Mouse (Mus musculus) heart, postnatal 10 days (tissue): ENCODE measurements around the gene Tmem161a. TPM values are rescaled to one million over a fixed set of nuclear protein-coding genes. Genes with fewer than 3 reads are reported as not detected.
"Not testable (repeated sequence)": the region's sequence is repeated elsewhere in the genome, so short reads cannot be mapped to it uniquely, and the experiment has no call there.

Experiments
- DNase-seq, 2 experiments: peaks; one replicate each; pipeline ENCODE4 v3.0.0; 2021
- intact Hi-C: fragments of 180-260 bp; cut with DNase I; formaldehyde crosslinking; loops from one replicate; pipeline ENCODE4 v1.15.1; 2025
- total RNA-seq, 2 experiments: library from RNA; stranded (reverse); gene quantifications; 2 replicates each; pipeline ENCODE4 v1.2.3; 2021

The Tmem161a gene
- total RNA-seq, 2 experiments from 2014 or later, result 88.3 to 103 TPM

- intact Hi-C loops, result loop anchor here (2.0 kb wide), 1 partner anchor 21 kb away; no protein-coding TSS in a partner anchor
- no peak for DNase-seq
These were observed 29.3 kb downstream of the Tmem161a start for GRCm38 (mm10) chr8:70201417-70201816.

DNA sequence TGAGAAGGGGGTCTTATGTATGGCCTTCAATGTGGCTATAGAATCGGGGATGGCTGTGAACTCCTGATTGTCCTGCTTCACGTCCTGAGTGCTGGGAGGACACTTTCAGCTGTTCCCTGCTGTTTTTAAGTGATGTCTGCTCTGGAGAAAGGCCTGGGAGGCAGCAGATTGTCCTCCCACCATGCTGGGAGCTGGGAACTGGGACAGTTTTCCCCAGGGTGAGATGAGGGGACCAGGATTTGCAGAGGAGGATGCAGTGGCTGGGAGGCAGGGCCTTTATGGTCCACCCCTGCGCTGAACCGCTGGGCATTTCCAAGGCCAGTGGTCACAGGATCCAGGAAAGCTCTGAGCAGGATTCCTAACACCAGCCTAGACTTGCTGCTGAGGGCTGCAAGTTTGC lies 30.9 kb downstream of the Tmem161a start:
- DNase-seq, result no peak
- intact Hi-C loops, result no loop called here

- intact Hi-C loops, result loop anchor here (5.0 kb wide), 1 partner anchor 32 kb away; the partner anchor contains the start of gene Tmem161a
- no peak for DNase-seq
These were observed 32.6 kb downstream of the Tmem161a start for GRCm38 (mm10) chr8:70204757-70205156.

GRCm38 (mm10) chr8:70208130-70208529 lies 36.0 kb downstream of the Tmem161a start:
- intact Hi-C loops, result loop anchor here (5.0 kb wide), 1 partner anchor 36 kb away; the partner anchor contains the start of gene Tmem161a
- no peak for DNase-seq

DNA sequence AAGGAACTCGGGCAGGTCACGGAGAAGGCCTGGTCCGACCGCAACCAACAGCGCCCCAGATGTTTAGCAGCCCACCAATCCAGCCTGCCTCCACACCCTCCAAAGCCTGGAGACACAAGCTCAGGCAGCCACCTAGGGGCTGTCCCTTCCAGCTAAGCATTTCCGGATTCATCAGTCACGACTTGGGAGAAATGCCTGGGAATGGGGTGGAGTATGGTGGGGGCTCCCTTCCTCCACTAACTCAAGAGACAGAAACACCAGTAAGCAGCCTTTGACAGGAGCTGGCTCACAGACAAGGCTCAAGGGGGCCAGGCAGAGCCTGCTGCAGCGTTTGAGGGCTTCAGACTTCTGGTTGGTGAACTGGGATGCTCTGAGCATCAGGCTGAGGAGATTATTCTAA lies 38.4 kb downstream of the Tmem161a start:
- intact Hi-C loops, result no loop called here
- peak; percentile 51 to 55 for DNase-seq

DNA sequence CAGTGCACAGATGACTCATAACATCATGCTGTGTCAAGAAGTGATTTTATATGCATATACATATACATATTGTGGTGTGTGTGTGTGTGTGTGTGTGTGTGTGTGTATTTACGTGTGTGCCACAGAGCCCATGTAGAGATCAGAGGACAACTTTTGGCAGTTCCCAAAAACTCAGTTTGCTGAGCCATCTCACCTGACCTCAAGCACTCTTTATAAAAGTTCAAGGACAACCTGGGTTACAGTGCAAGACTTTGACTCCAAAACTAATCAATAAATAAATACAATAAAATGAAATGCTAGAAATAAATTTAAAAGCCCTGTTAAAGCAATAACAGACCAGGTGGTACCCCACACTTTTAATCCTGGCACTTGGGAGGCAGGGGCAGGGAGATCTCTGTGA lies 39.1 kb downstream of the Tmem161a start:
- DNase-seq, result no peak
- intact Hi-C loops, result no loop called here

DNA sequence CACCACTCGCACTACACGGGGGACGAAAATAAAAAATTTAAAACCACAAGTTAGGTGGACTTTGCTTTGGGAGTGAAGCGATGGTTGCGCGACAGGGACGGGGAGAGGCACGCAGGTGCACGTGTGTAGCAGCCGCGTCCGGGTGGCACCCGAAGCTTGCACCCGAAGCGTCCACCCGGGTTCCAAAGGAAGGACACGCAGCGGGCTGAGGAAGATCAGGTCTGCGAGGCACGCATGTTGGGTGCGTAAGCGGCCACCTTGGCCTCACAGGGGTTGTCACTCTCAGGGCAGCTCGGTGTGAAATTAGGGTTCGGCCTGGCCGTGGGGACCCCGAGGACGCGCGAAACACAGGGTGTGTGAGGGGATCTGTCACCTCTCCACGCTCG lies 39.6 kb downstream of the Tmem161a start:
- no peak for DNase-seq
- intact Hi-C loops, result no loop called here

DNA sequence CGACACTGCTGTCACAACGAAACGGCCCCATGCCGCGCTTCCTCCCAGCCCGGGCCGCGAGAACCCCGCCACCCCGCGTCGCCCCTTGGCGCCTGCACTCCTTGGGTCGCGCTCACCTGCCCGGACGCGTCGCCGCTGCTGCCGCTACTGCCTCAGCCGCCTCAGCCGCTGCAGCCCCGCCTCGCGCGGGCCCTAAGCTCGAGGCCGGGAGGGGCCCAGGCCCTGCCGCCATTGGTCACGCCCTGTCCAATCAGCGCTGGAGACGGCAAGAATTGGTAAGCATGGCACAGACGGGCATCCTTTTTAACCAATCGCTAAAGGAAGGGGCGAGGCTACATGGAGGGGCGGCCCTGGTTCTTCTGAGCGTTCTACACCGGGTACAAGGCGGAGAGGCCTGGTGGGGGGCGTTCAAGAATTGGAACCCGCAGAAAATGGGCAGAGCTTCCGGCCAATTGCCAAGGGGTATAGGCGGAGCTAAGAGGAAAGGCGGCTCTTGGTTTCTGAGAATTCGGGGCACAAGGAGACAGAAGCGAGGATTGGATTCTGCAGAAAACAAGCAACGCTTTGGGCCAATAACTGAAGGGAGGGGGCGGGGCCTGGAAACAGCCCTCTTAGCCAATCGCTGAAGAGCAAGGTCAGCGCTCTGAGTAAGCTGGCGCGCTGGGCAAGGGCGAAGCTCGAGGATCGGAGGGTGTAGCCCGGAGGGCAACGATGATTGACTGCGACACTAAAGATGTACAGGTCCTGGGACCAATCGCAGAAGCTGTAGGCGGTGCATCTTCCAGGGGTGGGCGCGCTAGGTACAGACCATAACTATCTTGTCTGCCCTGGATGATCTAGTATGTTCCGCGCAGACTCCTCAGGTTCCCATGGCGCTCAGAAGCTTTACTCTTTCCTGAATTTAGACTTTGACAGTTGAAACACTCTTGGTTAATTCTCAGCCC lies 40.2 kb downstream of the Tmem161a start, which contains the start of gene Slc25a42:
TSS of gene Slc25a42 (minus strand) at position 194 of the 944 bp plus-strand sequence.
- peak; percentile 99 for DNase-seq
- intact Hi-C loops, result no loop called here

DNA sequence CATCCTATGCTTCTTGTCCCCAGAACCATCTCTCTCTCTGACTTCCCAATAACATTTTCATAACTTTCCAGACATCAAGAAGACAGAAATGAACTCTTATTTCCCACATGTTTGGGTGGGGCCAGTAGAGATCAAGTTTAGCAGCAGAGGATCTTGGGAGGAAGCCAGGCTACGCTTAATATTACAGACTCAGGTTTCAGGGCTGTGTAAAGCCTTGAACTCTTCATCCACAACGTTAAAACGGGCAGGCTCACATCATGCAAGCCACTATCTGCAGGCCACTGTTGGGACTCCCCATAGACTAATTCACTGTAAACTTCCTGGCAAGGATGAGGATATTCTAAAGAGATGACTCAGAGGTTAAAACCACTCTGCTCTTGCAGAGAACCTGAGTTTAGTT lies 42.3 kb downstream of the Tmem161a start:
- DNase-seq, result no peak

DNA sequence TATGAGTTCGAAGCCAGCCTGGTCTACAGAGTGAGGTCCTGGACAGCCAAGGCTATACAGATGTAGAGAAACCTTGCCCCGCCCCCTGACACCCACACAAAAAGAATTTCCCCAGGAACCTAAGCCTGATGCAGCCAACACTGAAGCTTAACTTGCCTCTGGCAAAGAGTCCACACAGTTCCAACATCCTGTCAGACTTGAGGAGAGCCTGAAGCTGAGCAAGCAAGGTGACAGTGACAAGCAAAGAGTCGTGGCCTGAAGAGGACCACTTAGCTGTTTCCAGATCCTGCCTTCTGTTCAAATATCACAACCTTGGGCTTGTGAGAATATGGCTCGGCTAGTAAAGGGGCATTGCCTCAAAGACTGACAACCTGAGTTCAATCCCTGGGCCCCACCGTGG lies 42.9 kb downstream of the Tmem161a start:
- DNase-seq, result no peak
- intact Hi-C loops, result no loop called here

More for the DNA sequence above, 42.3 kb downstream of the Tmem161a start:
- intact Hi-C loops, result no loop called here

- intact Hi-C loops, DNase-seq: not testable (repeated sequence)
These were observed 44.0 kb downstream of the Tmem161a start for GRCm38 (mm10) chr8:70216161-70216560.

- DNase-seq, result peak; percentile 89 to 91
- intact Hi-C loops, result no loop called here
These were observed 44.4 kb downstream of the Tmem161a start for GRCm38 (mm10) chr8:70216566-70216965.

GRCm38 (mm10) chr8:70217441-70217840 lies 45.3 kb downstream of the Tmem161a start:
- intact Hi-C loops, result no loop called here

DNA sequence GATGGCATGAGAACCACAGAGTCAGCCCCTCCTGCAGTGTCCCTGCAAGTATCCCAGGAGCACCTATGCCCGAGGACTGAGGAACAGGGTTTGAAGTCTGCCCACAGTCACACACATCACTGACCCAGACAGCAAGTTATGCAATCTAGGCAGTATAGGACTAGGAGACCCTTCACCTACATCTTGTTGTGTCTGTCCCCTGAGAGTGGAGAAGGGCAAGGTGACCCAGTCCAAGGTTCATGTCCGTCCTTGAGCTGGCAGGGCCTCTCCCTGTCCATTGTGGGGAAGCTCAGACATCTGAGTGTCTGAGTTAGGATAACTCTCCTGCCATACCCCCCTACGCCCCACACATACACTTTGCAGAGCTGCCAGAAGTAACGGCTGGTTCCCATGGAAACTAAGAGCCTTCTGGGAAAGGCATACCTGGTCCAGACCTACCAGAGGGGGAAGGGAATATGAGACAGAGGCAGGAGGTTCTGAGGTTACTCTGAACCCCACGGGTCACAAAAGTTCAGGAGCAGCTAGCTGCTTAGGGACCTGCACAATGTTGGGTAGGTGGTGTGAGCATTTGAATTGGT lies 47.0 kb downstream of the Tmem161a start:
- DNase-seq, result no peak
- intact Hi-C loops, result no loop called here

More at GRCm38 (mm10) chr8:70217441-70217840, 45.3 kb downstream of the Tmem161a start:
- DNase-seq, result no peak

DNA sequence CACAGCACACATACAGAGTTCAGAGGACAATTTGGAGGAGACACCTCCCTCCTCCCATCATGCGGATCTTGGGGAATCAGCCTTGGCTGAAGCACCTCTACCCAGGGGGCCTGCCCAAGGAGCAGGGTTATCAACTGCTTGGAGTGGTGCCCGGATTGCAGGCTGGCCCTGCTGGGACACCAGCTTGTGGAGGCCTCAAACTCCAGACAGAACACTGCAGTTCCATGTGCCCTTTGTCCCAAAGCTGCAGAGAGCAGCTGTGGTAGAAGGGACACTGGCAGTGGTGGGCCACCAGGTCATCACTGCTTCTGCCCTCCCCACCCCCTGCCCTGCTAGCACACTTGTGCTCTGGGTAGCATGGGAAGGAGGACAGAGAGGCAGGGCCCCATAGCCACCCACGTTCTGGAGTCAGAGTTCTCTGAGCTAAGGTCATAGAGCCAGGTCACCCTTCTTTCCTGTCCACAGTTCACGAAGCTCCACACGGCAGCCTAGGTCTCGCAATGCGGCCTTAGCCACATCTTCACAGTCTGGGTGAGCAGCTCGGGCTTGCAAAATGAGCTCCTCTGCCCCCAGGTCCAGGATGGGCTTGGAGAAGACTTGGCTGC lies 48.2 kb downstream of the Tmem161a start:
- peak; percentile 72 for DNase-seq
- intact Hi-C loops, result loop anchor here (5.0 kb wide), 2 partner anchors 118 to 133 kb away; no protein-coding TSS in a partner anchor

DNA sequence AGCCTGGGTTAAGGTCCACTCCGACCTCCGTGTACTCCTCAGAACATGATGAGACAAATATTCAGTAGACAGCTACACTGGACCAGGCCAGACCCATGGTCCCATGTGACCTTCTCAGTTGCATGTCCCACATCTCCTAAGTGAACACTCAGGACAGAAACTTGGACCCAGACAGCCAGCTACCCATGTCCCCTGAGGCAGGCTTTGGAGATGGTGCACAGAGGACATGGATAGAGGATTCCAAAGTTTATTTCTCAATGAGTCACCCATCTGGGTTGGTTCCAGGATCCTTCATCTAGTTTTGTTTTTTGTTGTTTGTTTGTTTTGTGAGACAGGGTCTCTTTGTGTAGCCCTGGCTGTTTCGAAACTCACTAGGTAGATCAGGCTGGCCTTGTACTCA lies 48.8 kb downstream of the Tmem161a start:
- intact Hi-C loops, result loop anchor here (5.0 kb wide), 2 partner anchors 119 to 134 kb away; no protein-coding TSS in a partner anchor
- DNase-seq, result no peak

DNA sequence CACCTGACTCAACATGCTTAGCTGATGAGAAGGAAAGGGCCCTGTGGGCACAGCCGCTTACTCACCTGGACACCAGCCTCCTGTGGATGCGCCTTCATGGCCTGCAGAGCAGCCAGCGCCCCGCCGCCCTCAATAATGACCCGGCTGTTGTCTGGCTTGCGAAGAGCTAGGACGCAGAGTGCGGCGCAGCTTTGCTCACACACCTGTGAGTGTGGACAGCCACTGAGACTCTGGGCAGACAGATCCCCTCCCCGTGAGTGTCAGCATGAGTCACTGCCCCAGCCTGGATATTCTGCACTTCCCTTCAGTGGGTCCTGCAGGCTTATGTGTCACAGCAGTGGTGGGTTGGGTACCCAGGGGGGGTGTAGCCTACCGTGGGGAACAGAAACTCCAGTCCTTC lies 49.9 kb downstream of the Tmem161a start:
- intact Hi-C loops, result loop anchor here (2.0 to 5.0 kb wide), 3 partner anchors 21 to 135 kb away; no protein-coding TSS in a partner anchor
- DNase-seq, result no peak

DNA sequence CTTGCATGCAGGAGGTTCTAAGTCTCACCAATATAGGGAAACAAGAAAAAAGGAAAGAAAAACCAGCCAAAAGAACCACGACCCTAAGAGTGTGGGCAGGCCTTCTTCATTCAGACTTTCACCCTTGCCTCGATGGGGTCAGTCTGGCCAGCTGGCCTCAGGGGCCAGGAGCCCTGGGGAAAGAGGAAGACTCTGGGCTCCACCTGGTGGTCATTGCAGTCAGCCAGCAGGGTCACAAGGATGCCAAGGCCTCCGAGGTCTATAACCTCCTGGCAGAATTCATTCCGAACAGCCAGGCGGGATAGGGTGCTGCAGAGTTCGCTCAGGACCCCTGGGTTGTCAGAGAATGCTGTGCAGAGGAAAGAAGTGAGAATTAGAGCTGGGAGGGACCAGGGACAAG lies 51.2 kb downstream of the Tmem161a start:
- DNase-seq, result peak; percentile 74 to 75
- intact Hi-C loops, result loop anchor here (1.0 to 5.0 kb wide), 4 partner anchors 23 to 136 kb away; no protein-coding TSS in a partner anchor

DNA sequence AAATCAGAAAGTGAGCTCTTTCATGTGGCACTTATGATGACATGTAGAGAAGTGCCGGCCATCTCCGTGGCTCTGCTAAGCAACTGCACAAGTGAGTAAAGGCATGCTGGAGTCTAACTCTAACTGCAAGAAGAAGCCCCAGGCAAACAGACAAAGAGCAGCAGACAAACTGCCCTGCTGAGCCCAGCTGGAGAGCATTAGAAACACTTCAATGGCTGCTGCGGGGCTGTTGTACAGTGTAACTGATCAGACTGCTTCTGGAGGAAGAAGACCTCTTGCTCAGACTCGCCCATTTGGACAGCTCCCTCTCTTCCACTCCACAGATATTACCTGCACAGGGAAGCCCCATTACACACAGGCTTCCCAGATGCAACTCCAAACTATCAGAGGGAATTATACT lies 55.8 kb downstream of the Tmem161a start:
- intact Hi-C loops, result no loop called here
- DNase-seq, result no peak

GRCm38 (mm10) chr8:70230837-70231236 lies 58.7 kb downstream of the Tmem161a start:
- intact Hi-C loops, result no loop called here
- no peak for DNase-seq
